Mouse (Mus musculus): Measurements from ENCODE around the gene Nup214. TPM values are rescaled to one million over a fixed set of nuclear protein-coding genes. Genes with fewer than 3 reads are reported as not detected.

Gene Nup214
- total RNA-seq, 2 experiments from 2014 or later, result 43.0 to 62.5 TPM

DNA sequence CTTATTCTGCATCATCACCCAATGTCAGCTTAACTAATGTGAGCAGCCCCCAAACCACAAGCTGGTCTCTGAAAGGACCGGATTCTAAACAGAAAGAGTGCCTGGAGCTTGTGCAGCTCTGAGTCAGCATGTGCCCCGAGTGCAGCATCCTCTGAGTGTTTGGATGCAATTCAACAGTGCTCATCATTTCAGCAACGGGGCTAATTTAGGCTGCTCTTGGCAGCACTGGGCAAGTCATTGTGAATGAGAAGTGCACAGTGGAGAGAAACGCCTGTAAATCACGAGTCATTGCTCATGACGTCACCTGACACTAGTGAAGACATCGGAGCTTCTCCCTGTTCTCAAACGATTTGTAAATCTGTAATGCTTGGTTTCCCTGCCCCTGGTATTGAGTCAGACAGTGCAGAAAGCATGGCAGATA is 64.4 kb downstream of the Nup214 start:
- no peak for DNase-seq (ENCODE audit: low spot score in 2 of 2)

- DNase-seq (ENCODE audit: low spot score in 2 of 2), result peak in 1 of 2 experiments; percentile 12
Measured at GRCm38 (mm10) chr2:32040646-32041045, 66.4 kb downstream of the Nup214 start.

DNA sequence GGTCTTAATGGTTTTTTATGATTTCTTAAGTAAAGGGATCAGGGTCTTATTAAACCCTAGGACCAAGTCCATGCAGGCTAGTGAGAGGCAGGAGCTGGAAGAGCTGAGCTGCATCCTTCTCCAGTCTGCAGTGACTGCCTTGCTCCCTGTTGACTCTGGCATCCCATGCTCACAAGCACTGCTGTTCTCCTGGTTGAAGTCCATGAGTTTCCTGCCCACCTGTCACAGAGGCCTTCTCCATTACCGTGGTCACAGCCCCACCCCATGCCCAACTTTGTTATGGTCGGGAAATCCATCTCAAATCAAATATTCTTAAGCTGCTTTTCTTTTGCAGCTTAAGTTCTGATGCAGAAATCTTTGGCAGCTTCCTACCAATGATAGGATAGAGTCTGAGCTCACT is 66.9 kb downstream of the Nup214 start:
- no peak for DNase-seq (ENCODE audit: low spot score in 2 of 2)

DNA sequence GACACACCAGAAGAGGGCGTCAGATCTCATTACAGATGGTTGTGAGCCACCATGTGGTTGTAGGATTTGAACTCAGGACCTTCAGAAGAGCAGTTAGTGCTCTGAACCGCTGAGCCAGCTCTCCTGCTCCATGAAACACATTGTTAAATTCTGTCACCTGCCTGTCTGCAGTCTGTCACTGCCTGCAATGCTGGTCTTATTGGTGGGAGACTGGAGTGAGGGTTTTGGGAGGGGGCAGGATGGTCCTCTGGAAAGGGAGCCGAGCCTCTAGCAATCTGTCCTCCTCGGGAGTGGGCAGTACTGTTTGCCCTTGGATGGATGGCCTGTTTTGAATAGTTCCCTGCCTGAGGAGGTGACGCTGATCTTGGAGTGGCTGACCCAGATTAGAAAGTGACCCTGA is 69.6 kb downstream of the Nup214 start:
- DNase-seq (ENCODE audit: low spot score in 2 of 2), result no peak

DNA sequence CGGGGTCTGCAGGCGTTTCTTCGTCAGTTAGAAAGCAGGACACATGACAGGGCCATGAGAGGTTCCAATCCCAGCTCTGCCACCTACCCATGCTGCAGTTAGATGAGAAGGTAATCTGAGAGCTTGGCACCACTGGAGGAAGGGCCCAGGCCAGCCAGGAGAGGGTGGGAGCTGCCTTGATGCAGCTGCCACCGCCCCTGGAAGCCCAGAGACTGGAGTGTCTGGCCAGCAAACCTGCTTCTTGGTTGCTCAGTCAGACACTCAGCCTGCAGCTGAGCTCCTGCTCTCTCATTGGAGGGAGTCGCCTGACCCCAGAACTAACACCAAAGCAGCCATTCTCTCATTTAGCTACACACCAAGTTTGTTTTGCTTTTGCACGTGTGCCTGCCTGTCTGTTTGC is 71.1 kb downstream of the Nup214 start:
- DNase-seq (ENCODE audit: low spot score in 2 of 2), result no peak

DNA sequence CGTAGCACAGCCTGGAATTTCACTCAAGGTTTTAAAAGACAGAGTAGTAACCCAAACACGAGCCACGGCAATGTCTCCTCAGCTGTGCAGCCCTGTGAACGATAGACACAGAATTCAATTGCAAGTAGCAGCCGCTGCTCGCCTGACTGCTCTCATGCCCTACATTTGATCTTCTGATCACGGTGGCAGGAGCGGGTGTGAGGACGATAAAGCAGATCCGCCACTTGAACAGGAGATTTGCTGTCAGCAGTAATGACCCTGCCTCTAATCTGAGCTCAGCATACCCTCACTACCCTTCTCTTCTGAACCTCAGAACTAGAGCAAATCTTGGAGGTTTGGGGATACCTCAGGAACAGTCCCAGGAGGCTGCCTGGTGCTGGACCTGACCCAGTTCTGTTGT is 71.8 kb downstream of the Nup214 start:
- DNase-seq (ENCODE audit: low spot score in 2 of 2), result no peak

- no peak for DNase-seq (ENCODE audit: low spot score in 2 of 2)
Measured at GRCm38 (mm10) chr2:32047323-32047722, 73.1 kb downstream of the Nup214 start.

DNA sequence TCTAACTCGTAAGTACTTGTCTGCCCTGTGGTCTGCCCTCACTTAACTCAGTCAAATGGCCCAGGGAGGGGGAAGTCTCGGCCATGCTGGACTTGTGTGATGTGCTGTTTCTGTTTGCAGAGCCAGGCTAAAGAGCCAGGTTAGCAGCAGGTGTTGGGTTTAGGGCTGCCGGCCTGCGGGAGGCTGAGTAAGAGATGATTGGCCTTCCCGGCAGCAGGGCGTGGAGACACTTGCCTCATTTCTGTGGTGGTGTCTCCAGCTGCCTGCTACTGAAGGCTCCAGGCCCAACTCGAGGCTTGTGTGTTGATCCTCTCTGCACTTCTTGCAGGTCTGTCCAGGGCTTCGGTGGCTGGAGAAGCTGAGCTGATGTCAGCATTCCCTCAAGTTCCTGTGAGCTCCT is 77.6 kb downstream of the Nup214 start:
- no peak for DNase-seq (ENCODE audit: low spot score in 2 of 2)

GRCm38 (mm10) chr2:32052418-32052817 is 78.2 kb downstream of the Nup214 start:
- DNase-seq (ENCODE audit: low spot score in 2 of 2), result no peak

DNA sequence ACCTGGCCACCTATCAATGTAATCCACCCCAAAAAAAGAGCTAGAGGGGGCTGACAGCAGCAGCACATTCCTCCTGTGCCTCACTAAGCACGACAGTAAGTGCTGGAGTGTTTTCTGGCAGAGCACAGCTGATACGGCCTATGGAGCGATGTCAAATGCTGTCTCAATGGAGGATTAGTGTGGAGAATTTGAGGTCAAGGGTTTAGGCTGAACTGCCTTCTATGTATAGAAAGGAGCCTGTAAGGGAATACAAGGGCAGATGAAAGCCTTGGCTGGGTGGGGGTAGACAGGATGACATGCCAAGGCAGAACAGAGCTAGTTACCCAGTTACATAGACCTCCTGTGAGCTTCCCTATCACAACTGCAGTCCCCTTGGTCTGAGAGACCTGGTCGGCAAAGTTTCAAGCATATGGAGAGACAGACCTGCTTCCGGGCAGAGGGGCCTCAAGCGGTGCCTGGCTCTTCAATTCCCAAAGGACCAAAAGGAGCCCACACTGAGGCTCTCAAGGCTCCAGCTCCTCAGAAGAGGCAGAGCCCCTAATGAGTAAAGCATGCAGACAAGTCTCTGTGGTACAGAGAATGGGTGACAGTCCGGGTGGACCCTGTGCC is 81.2 kb downstream of the Nup214 start:
- no peak for DNase-seq (ENCODE audit: low spot score in 2 of 2)

DNA sequence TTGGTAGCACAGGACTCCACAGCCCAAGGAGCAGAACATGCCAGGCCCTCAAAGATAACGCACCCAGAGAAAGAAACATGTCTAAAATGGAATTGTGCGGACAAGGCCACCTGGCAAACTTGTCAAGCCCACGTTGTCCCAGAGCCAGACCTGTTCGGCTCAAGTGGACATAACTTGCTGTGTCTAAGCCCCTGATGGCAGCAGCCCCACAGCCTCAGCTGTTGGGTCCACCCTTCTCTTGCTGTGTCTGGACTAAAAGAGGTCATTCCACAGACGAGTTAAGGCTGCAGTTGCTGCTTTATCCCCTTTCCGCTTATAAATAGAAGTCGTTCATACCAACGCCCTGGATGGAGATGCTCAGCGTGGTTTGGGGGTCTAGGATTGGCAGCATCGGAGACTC is 82.3 kb downstream of the Nup214 start:
- DNase-seq (ENCODE audit: low spot score in 2 of 2), result no peak

DNA sequence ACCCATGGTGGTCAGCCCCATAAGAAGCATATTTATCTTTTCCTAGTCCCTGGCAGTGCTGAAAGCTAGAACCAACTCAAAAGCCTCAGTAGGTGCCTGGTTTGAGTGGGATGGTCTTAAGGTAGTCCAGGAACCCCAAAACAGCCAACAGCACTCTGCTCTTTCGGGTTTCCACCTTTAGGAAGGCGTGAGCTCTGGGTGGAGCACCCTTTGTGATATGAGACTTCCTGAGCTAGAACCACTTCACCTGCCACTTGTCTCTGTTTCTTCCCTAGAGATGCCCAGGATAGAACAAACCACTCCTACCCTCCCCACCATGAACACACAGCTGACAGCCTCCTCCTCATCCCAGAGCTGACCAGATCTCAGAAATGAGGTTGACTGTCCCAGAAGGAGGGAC is 83.1 kb downstream of the Nup214 start:
- DNase-seq (ENCODE audit: low spot score in 2 of 2), result no peak

GRCm38 (mm10) chr2:32057794-32058193 is 83.6 kb downstream of the Nup214 start:
- DNase-seq (ENCODE audit: low spot score in 2 of 2), result no peak

DNA sequence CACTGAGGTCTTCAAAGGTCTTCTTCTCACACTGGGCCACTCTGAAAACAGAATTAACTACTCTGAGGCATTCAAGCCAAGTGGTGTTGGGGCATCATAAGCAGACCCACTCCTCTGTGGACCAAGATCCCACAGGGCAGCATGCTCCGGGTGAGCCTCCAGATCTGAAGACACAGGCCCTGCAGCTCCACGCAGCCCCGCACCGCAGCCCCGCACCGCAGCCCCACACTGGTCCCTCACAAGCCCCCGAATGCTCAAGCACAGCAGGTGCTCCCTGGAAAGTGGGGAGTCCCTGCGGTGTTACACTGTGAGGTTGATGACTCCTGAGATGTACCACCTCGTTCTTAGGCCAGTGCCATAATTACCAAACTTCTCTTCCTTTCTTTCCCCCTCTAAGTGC is 84.0 kb downstream of the Nup214 start:
- no peak for DNase-seq (ENCODE audit: low spot score in 2 of 2)

DNA sequence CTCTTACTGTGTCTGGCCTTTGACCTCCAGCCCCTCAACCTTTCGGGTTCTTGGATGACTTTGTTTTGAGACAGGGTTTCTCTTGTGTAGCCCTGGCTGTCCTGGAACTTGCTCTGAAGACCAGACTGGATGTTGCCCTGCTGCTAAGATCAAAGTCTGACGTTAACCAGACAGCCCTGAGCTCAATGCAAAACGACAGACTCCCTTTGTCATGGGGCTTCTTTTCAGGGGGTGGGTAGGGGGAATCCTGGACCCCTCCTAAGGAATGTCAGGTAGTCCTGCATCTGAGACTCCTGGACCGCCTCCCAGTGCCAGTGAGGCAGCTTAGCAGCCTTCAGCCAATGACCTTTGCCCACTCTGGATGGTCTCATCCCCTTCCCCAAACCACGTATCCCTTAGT is 84.5 kb downstream of the Nup214 start:
- no peak for DNase-seq (ENCODE audit: low spot score in 2 of 2)

- DNase-seq (ENCODE audit: low spot score in 2 of 2), result no peak
Measured at GRCm38 (mm10) chr2:32059613-32060012, 85.4 kb downstream of the Nup214 start.

GRCm38 (mm10) chr2:32060228-32060805 is 86.1 kb downstream of the Nup214 start:
- DNase-seq (ENCODE audit: low spot score in 2 of 2), result no peak

GRCm38 (mm10) chr2:32061189-32061588 is 87.0 kb downstream of the Nup214 start:
- DNase-seq (ENCODE audit: low spot score in 2 of 2), result no peak

- DNase-seq (ENCODE audit: low spot score in 2 of 2), result no peak
Measured at GRCm38 (mm10) chr2:32061722-32062505, 87.7 kb downstream of the Nup214 start.

- no peak for DNase-seq (ENCODE audit: low spot score in 2 of 2)
Measured at GRCm38 (mm10) chr2:32062626-32063410, 88.6 kb downstream of the Nup214 start.

DNA sequence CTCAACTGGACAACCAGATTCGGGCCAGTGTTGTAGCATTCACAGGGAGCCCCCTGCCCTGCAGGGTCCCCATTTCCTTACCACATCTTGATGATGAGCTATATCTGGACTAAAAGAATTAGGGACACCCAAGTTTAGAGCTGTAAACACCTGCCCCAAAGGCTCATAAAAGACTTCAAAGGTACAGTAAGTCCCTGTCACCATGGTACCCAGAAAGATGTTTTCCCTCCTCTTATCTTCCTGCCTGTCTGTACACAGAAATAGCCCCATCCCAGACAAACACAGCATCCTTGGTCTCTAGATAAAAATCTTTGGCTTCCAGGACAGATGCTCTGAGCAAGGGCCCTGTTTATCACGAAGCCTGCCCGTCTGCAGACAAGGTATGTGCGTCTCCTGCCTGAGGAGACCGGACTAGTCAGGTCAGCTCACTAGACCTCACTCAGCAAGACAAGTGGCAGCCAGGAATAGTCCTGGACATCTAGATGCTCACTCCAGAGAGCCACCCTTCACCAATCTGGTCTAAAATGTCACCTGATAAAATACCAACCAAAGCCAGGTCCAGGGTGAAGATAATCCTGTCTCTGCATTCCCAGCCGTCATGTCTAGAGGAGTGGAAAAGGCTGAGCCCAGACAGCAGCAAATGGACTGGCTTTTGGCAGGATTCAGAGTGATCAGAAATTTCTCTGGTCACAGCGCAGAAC is 89.4 kb downstream of the Nup214 start:
- DNase-seq (ENCODE audit: low spot score in 2 of 2), result no peak

Measured in adrenal gland, adult 18-20 months (tissue).